Mouse (Mus musculus) CD4-positive helper T cell, adult 2 months (primary cell): ENCODE results near the gene Uhmk1.
A peak's percentile ranks its signal among the peaks of the same experiment; 100 is the strongest.

Source experiments
- DNase-seq: peaks from one replicate; pipeline ENCODE4 v3.0.0-alpha.2; 2012; ENCODE audit warnings: low read depth, missing footprints, low spot score

The Uhmk1 gene

DNA sequence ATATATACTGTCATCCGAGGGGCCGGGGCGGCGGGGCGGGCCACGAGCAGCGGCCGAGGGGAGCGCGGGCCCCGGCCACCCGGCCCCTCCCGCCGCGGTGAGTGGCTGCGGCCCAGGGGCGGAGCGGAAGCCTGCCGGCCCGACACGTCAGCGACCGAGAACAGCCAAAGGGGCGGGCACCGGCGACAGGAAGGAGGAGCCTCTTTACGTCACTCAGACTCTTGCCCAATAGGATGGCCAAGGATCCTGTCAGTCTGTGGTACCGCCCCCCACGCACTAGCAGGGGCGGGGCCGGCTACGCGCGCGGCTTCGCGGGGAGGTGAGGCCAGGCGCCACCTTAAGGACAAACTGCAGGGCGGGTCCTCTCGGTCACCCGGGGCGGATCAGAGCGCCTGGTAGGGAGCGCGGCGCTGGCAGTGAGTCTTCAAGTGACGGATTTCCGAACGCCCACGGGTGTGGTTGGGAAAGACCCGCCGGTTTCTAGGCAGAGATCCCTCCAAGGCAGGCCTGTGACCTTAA is 40.3 kb downstream of the Uhmk1 start, which contains the start of gene Uap1:
Gene Uap1, minus strand, starts transcription at position 144 of the 519 bp plus-strand sequence.
- peak; percentile 100 for DNase-seq

- no peak for DNase-seq
These were observed 41.0 kb downstream of the Uhmk1 start for GRCm38 (mm10) chr1:170173991-170174813.

DNA sequence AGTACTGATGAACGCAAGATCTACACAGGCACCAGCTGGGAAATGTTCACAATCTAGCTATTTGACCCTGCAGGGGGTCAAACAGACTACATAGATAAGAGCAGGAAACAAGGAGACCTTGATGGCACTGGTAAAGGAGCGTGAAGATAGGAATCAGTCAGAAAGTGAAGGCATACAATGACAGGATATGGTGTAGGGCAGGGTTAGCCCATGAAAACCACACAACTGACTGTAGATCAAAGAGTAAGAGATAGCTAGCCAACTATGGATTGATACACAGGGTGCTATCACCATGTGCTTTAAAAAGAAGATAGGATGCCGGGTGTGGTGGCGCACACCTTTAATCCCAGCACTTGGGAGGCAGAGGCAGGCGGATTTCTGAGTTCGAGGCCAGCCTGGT is 47.4 kb downstream of the Uhmk1 start:
- DNase-seq, result peak; percentile 69

DNA sequence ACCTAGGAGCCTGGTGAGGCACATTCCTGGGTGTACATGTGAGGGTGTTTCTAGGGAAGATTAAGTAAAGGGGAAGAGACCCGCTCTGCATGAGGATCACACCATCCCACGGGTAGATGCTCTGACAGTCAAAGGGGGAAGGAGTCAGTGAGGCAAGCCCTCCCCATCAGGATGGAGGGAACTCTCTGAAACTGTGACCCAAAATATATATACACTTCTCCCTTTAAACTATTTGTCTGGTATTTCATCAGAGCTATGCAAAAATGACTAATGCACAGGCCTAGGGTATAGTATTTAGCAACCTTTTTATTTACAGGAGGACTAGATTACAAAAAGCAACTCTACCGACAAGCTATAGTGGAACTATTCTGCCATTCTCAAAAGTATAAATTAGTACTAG is 50.3 kb downstream of the Uhmk1 start:
- DNase-seq, result no peak

- DNase-seq, result no peak
These were observed 51.1 kb downstream of the Uhmk1 start for GRCm38 (mm10) chr1:170164053-170164614.

DNA sequence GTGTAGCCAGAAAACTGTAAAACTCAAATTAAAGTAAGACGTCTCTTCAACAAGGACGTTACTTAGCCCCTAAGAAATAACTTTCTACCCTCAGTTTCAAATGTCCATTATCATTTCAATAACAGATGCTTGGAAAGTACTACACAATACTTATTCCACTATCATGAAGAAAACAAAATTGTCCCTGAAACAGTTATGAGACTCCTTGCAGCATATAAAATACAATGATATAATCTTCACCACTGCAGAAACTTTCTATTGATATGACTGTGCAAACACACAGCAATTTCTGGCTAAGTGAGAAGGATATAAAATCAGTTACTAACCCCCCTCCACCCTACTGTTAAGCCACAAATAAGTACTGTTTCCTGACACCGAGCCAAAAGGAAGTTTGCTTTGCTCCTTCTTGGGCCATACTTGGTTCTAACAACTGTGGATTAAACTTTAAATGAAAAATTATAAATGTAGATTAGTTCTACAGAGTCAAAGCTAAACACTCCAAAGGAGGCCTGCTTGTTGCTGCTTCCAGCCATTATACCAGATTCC is 51.7 kb downstream of the Uhmk1 start:
- DNase-seq, result no peak

DNA sequence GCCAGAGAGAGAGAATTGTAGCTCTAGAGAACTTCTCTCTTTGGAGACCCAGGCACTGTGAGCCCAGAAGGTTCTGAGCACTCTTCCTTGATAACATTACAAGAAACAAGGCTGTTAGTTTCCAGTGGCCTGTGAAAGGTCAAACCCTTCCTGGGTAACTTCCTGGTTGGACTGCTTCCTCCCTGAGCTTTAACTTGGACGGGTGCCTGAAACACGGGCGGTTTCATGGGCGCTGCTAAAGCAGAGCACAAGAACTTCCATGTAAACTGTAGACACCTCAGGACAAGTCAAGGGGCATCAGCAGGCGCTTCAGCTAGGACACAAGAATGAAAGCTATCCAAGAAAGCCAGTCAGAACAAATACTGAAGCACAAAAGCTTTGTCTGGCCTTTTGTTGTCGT is 53.3 kb downstream of the Uhmk1 start:
- DNase-seq, result no peak

DNA sequence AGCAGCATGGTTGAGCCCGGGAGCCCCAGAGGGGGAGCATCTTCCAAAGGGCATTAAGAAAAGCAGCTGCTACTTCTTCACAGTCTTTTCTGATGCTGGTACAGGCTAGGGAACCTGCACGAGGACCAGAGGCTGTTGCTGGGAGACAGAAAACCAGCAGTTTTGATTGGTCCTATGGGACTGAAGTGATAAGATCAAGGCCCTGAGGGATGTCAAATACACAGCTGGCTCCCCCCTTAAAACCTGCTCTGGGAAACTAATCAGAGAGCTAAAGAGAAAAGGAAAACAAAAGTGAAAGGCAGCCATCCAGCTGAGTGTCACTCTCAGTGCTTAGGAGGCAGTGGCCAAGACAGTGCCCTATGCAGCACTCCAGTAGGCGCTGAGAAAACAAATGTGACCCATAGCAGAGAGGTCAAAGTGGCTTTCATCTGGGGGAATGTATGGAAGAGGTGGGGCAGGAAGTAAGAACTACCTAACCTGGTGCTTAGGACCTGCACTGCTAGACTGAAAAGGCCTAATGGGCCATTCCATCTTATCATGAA is 54.7 kb downstream of the Uhmk1 start:
- DNase-seq, result peak; percentile 24

DNA sequence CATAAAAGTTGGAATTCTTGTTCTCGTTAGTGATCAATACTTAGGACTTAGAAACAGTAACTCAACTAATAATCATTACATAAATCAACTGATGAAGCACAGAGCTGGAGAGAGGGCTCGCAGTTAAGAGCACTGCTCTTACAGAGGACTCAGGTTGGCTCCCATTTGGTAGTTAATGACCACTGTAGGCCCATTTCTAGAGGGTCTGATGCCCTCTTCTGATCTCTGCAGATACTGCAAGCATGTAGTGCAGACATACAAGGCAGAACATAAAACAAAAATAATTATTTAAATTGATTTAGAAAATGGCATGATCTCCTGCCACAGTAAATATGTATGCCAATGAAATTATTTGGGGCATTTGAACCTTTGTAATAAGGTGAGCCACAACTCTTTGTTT is 55.5 kb downstream of the Uhmk1 start:
- DNase-seq, result no peak

GRCm38 (mm10) chr1:170155761-170156160 is 59.4 kb downstream of the Uhmk1 start:
- no peak for DNase-seq

GRCm38 (mm10) chr1:170155298-170155697 is 59.9 kb downstream of the Uhmk1 start:
- no peak for DNase-seq

DNA sequence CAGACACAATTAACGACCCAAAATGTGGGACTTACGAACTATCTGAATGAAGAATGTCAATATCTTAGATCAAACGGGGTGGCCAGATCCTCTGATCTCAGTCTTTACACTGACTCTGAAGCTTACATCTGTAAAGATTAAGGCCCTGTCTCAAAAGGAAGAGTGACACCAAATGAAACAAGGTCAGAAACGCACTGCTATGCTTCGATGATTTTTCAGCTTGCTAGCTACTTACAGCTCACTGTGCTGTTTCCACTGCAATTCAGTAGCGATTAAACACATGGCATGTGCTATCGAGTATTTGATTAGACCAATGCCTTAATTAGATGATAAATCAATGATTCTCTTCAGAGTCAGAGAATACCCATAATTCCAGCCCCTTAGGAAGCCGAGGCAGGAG is 61.2 kb downstream of the Uhmk1 start:
- no peak for DNase-seq

- no peak for DNase-seq
These were observed 62.6 kb downstream of the Uhmk1 start for GRCm38 (mm10) chr1:170152552-170152951.

DNA sequence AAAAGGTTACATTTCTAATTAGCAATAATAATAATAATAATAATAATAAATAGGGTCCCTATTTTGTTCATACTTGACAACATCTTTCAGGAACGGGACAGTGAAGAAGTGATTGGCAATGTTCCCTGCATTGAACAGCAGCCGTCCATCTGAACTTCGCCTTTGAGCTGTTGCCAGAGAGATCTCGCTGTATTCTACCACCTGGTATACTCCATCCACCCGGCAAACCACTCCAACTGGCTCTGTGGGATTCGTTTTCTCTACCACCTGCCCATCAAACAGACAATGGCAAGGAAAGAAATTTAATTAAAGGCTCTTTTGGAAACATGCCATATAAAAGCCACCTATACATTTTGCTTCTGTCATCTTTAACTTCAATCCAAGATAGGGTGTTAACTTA is 64.3 kb downstream of the Uhmk1 start:
- no peak for DNase-seq

GRCm38 (mm10) chr1:170149756-170150155 is 65.4 kb downstream of the Uhmk1 start:
- DNase-seq, result no peak

- no peak for DNase-seq
These were observed 66.7 kb downstream of the Uhmk1 start for GRCm38 (mm10) chr1:170148536-170148935.

- peak; percentile 37 for DNase-seq
These were observed 67.3 kb downstream of the Uhmk1 start for GRCm38 (mm10) chr1:170147651-170148448.

DNA sequence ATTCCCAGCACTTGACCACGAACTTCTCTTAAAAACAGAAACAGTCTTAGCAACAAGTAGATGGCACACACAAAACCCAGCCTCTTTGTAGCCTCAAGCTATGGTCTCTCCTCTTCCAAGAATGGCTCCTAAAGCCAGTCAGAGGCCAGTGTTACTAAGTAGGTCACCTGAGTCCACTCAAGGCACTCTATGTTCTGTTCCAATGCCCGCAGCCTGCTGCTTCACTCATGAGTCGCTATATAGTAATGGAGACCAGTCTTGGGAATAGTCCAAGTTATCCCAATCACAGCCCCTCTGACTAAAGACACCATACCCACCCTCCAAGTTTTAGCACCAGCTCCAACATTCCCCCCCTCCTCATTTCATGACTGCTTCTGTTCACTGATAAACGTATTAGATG is 69.6 kb downstream of the Uhmk1 start:
- DNase-seq, result no peak
